Mouse (Mus musculus) limb, embryonic 15.5 days (tissue): ENCODE data around the gene Gck. TPM values are rescaled to one million over a fixed set of nuclear protein-coding genes. Genes with fewer than 3 reads are reported as not detected.

ENCODE experiments used
- ATAC-seq: fragments of 200-750 bp; cut with Nextera tagmentation; 2 replicates; pipeline ENCODE4 v1.8.0; 2017; ENCODE audit warnings: low read depth, moderate TSS enrichment; ENCODE audit not compliant: insufficient number of reproducible peaks, low FRiP score, low TSS enrichment
- H3K27ac ChIP-seq: fragments of 300-500 bp; sonication (generic); 2 replicates; pipeline ENCODE4 v1.5.1; 2015; ENCODE audit warnings: moderate library complexity, mild to moderate bottlenecking, inconsistent platforms
- H3K27me3 ChIP-seq: fragments of 300-500 bp; sonication (generic); 2 replicates; pipeline ENCODE4 v1.6.1; 2015; ENCODE audit warnings: inconsistent platforms
- H3K36me3 ChIP-seq: fragments of 300-500 bp; sonication (generic); 2 replicates; pipeline ENCODE4 v1.6.1; 2015; ENCODE audit warnings: inconsistent platforms
- H3K4me1 ChIP-seq: fragments of 300-500 bp; sonication (generic); 2 replicates; pipeline ENCODE4 v1.6.1; 2015; ENCODE audit warnings: inconsistent platforms
- H3K4me2 ChIP-seq: fragments of 300-500 bp; sonication (generic); 2 replicates; pipeline ENCODE4 v1.6.1; 2015; ENCODE audit warnings: mild to moderate bottlenecking, inconsistent platforms
- H3K4me3 ChIP-seq: fragments of 300-500 bp; sonication (generic); 2 replicates; pipeline ENCODE4 v1.5.1; 2015; ENCODE audit warnings: mild to moderate bottlenecking, inconsistent platforms
- H3K9ac ChIP-seq: fragments of 300-500 bp; sonication (generic); 2 replicates; pipeline ENCODE4 v1.6.1; 2015; ENCODE audit warnings: inconsistent platforms
- H3K9me3 ChIP-seq: fragments of 300-500 bp; sonication (generic); 2 replicates; pipeline ENCODE4 v1.6.1; 2016; ENCODE audit warnings: inconsistent platforms
- WGBS: fragments of 180-500 bp; shearing (Covaris S2); methylation state at CpG from one replicate; pipeline ENCODE4 v1.1.7; 2015; 5-methylcytosine and 5-hydroxymethylcytosine counted together
- polyA plus RNA-seq: library from polyadenylated mRNA; unstranded; fragments of >200 nt; fragmentation: Nextera tagmentation; extraction: Ambion mirVana; gene quantifications from 2 replicates; pipeline ENCODE4 v1.2.1, GENCODE M21; 2015

Gck gene
- polyA plus RNA-seq, 1 experiment from 2014 or later, result 1.3 TPM

DNA sequence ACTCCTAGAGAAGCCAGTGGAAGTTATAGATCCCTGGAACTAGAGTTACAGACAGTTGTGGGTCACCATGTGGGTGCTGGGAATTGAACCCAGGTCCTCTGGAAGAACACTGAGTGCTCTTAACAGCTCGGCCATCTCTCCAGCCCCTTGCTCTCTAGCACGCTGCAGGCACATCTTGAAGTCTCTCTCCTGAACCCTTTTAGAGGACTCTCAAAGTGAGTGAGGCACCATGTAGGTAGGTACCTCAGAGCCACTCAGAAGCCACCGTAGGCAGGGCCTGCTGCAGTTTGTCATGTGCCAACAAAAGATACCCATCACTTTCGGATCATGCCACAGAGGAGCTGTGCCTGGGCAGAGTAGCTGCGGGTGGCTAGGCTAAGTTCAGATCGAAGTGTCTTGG, 45.0 kb downstream of the Gck start:
- no peak for ATAC-seq
- 93% methylated on average over 6 of the region's 6 CpGs for WGBS
- H3K9me3 ChIP-seq, result no peaks in the 10 kb centered on the region

DNA sequence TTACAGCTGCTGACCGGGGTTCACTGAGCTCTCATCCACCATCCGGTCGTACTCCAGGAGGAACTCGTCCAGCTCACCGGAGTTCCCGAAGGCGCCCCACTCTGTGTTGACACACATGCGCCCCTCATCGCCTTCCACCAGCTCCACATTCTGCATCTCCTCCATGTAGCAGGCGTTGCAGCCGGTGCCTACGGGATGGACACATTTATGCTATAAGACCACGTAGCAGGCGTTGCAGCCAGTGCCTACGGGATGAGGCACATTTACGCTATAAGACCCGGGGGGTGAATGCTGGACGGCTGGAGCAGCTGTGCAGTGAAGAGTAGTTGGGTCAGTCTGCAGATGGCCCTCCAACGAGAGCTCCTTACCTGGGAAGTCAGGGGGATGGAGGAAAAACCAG, 45.5 kb downstream of the Gck start:
- H3K36me3 ChIP-seq, result no peaks in the 10 kb centered on the region
- 73% methylated on average over 19 of the region's 19 CpGs for WGBS
- no peaks in the 10 kb centered on the region; the same call in 1 of the 2 replicates for H3K27me3 ChIP-seq
- H3K4me2 ChIP-seq, result no peak overlapping the region
- H3K27ac ChIP-seq, result no peak overlapping the region
- peaks cover 20% of the 10 kb centered on the region for H3K4me1 ChIP-seq
- H3K9ac ChIP-seq, result no peak overlapping the region
- no peaks in the 10 kb centered on the region for H3K9me3 ChIP-seq
- no peak overlapping the region for H3K4me3 ChIP-seq
- no peak for ATAC-seq

More for the DNA sequence above, 45.0 kb downstream of the Gck start:
- Histone ChIP-seq H3K4me3 (no peak overlapping the region), H3K36me3 (no peaks in the 10 kb centered on the region), H3K9ac (no peak overlapping the region), H3K4me1 (peaks cover 20% of the 10 kb centered on the region), H3K27ac (no peak overlapping the region), H3K4me2 (no peak overlapping the region), H3K27me3 (no peaks in the 10 kb centered on the region; the same call in 1 of the 2 replicates)

DNA sequence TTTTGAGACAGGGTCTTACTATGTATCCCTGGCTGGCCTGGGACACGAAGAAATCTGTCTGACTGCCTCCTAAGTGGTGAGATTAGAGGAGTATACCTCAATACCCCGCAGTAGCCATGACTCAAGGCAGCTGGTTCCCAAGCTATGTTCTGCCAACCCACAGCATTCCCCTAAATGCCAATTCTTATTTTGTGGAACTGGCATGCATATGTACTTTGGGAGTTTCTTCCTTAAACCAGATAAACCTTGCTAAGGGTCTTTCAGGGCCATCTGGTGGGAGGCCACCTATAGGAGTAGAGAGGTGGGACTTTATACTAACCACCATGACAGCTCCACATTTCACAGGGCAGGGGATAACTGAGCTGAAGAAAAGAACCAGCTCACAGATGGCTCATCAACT, 46.0 kb downstream of the Gck start:
- Histone ChIP-seq H3K4me1 (peaks cover 20% of the 10 kb centered on the region), H3K9me3 (no peaks in the 10 kb centered on the region), H3K27me3 (no peaks in the 10 kb centered on the region; the same call in 1 of the 2 replicates), H3K4me2 (no peak overlapping the region), H3K4me3 (no peak overlapping the region), H3K36me3 (no peaks in the 10 kb centered on the region), H3K27ac (no peak overlapping the region), H3K9ac (no peak overlapping the region)
- WGBS, result 73% methylated on average over 2 of the region's 2 CpGs
- no peak for ATAC-seq

DNA sequence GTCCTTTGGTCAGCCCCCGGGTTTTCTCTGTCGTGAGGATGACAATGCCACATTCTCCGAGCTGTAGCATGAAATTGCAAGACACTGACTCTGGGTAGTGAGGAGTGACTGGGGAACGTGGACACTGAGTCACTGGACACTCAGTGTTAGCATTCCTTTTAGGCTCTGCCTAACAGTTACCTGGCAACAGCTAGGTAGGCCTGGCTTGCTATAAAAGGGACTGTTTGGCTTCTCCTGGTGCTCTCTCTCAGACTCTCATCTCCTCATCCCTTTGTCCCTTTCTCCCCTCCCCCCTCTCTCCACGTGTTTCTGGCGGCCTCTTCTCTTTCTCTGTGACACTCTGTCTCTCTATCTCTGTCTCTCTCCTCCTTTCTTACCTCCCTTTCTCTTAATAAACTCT, 47.5 kb downstream of the Gck start:
- 12% methylated on average over 6 of the region's 6 CpGs for WGBS
- Histone ChIP-seq H3K27me3 (peaks cover 8% of the 10 kb centered on the region; the same call in 1 of the 2 replicates), H3K9ac (peak overlapping the region; percentile 39), H3K36me3 (no peaks in the 10 kb centered on the region), H3K4me2 (peak overlapping the region; percentile 75), H3K27ac (no peak overlapping the region), H3K4me1 (peaks cover 30% of the 10 kb centered on the region), H3K4me3 (peak overlapping the region; percentile 45), H3K9me3 (no peaks in the 10 kb centered on the region)
- ATAC-seq, result no peak

DNA sequence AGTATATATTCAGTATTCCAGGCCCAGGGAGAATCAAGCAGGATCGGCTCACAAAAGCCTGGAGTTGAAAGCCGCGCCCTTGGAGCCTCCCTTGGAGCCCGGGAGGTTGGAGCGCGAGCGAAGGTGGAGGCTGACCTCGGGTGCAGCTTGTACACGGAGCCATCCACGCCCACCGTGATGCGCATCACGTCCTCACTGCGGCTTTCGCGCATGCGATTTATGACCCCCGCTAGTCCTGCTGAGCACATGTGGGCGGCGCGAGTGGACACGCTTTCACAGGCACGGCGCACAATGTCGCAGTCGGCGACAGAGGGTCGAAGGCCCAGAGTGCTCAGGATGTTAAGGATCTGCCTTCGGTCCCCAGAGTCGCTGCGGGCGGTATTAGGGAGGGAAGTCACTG, 47.9 kb downstream of the Gck start:
- H3K4me1 ChIP-seq, result peaks cover 34% of the 10 kb centered on the region
- peak; percentile 60; the same call in 1 of the 2 replicates for ATAC-seq
- peak overlapping the region; percentile 45 for H3K4me3 ChIP-seq
- 1% methylated on average over 32 of the region's 32 CpGs for WGBS
- H3K27me3 ChIP-seq, result peaks cover 8% of the 10 kb centered on the region; the same call in 1 of the 2 replicates
- H3K4me2 ChIP-seq, result peak overlapping the region; percentile 75
- H3K9ac ChIP-seq, result peak overlapping the region; percentile 39
- H3K36me3 ChIP-seq, result no peaks in the 10 kb centered on the region
- peak overlapping the region; percentile 61 for H3K27ac ChIP-seq
- H3K9me3 ChIP-seq, result no peaks in the 10 kb centered on the region

DNA sequence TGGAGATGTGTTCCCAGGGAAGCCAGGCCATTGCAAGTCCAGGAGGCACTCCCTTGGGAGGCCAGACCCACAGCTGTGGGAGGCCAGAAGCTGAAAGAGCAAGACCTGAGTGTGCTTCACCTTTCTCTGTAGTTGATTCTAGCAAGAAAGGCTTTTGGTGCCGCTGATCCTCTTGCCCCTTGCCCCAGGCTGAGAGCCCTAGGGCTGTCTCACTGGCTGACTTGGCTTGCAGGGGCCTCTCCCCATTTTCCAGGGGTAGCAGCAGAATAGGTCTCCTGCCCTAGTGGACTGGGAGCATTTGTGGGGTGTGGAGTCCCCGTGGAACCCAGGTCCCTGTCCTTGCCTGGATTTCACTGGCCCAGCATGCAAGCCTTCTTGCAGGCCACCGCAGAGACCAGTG, 48.6 kb downstream of the Gck start:
- WGBS, result 34% methylated on average over 3 of the region's 3 CpGs
- H3K9ac ChIP-seq, result no peak overlapping the region; the same call in 1 of the 2 replicates
- no peaks in the 10 kb centered on the region for H3K36me3 ChIP-seq
- H3K27me3 ChIP-seq, result peaks cover 8% of the 10 kb centered on the region; the same call in 1 of the 2 replicates
- H3K9me3 ChIP-seq, result no peaks in the 10 kb centered on the region
- ATAC-seq, result no peak
- H3K4me2 ChIP-seq, result peak overlapping the region; percentile 75
- peaks cover 38% of the 10 kb centered on the region for H3K4me1 ChIP-seq
- H3K27ac ChIP-seq, result peak overlapping the region; percentile 61; the same call in 1 of the 2 replicates
- H3K4me3 ChIP-seq, result peak overlapping the region; percentile 45

DNA sequence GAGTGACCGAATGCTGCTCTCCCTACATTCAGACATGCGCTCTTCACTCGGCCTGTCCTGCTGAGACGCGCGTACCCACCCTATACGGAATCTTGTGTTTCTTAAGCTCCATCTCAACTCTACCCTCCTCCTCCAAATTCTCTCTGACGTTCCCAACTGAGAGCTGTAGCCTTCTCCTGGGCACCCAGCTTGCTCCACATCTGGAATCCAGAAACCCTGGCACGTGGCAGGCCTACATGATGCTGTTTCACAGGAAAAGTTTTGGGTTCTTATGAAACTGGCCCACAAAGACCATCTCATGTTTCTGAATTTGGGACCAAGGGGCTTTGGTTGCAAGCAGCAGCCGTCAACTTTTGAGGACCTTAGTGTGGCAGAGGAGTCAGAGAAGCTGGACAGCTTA, 50.6 kb downstream of the Gck start:
- H3K36me3 ChIP-seq, result no peaks in the 10 kb centered on the region
- no peak overlapping the region for H3K4me2 ChIP-seq
- peaks cover 8% of the 10 kb centered on the region; the same call in 1 of the 2 replicates for H3K27me3 ChIP-seq
- H3K27ac ChIP-seq, result no peak overlapping the region
- no peaks in the 10 kb centered on the region for H3K9me3 ChIP-seq
- H3K9ac ChIP-seq, result no peak overlapping the region
- 83% methylated on average over 10 of the region's 10 CpGs for WGBS
- no peak overlapping the region for H3K4me3 ChIP-seq
- peaks cover 37% of the 10 kb centered on the region for H3K4me1 ChIP-seq
- ATAC-seq, result no peak

DNA sequence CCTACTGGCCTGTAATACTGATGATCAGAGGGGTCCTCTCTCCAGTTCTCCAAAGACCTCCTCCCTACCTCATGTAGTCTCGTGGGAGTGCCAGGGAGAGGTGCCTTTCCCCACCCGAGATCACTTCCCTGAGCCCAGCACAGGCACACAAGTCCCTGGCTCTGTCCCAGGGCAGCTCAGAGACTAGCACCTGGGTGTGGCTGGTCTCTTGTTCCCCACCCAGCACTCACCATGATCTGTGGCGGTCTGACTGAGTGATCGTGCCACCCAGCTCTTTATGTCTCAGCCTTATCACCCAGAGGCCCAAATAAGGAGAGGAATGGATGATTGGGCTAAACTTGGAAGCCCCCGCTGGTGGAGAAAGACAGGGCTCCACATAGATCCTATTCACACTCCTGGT, 51.4 kb downstream of the Gck start, which contains the start of gene Myl7:
TSS of gene Myl7 (minus strand) at position 252 of the 400 bp plus-strand sequence.
- H3K9me3 ChIP-seq, result no peaks in the 10 kb centered on the region
- no peaks in the 10 kb centered on the region for H3K36me3 ChIP-seq
- H3K4me1 ChIP-seq, result peaks cover 34% of the 10 kb centered on the region
- no peak for ATAC-seq
- H3K4me2 ChIP-seq, result peak within 1 kb of the TSS; percentile 20; the same call in 1 of the 2 replicates
- 62% methylated on average over 5 of the region's 5 CpGs for WGBS
- H3K27ac ChIP-seq, result no peak within 1 kb of the TSS
- H3K27me3 ChIP-seq, result peaks cover 8% of the 10 kb centered on the region; the same call in 1 of the 2 replicates
- H3K4me3 ChIP-seq, result no peak within 1 kb of the TSS
- H3K9ac ChIP-seq, result no peak within 1 kb of the TSS

DNA sequence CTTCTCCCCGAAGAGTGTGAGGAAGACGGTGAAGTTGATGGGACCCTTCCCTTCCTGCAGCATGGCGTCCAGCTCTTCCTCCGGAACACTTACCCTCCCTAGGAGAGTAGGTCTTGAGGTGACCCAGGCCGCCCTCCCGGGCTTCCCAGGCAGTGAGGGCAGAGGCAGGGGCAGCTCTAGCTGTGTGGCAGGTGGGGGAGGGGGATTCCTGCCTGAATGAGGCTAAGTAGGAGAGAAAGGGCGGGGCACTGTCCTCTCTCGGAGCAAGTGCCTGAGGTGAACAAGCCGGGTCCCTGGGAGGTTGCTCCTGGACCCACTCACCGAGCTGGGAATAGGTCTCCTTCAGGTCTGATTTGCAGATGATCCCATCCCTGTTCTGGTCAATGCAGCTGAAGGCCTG, 52.0 kb downstream of the Gck start:
- H3K4me3 ChIP-seq, result no peak overlapping the region
- no peak overlapping the region for H3K9ac ChIP-seq
- H3K27me3 ChIP-seq, result peaks cover 8% of the 10 kb centered on the region; the same call in 1 of the 2 replicates
- H3K4me1 ChIP-seq, result peaks cover 35% of the 10 kb centered on the region
- no peak for ATAC-seq
- no peak overlapping the region for H3K27ac ChIP-seq
- H3K4me2 ChIP-seq, result peak overlapping the region; percentile 20; the same call in 1 of the 2 replicates
- no peaks in the 10 kb centered on the region for H3K9me3 ChIP-seq
- H3K36me3 ChIP-seq, result no peaks in the 10 kb centered on the region
- 30% methylated on average over 10 of the region's 10 CpGs for WGBS

DNA sequence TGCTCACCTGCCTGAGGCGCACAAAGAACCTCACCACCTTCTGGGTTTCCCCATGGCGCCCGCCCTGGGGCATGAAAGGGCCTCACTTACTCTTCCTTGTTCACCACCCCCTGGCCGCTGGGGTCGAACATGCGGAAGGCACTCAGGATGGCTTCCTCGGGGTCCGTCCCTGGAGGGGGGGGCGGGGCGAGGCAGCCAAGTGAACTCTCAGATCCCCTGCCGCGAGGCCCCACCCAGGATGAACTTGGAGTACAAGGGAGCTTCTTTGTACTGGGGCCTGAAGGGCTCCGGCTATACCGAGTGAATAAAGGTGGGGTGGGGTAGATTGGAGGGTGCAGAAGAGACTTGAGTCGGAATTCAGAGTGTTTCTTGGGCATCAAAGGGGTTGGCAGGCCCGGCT, 52.7 kb downstream of the Gck start:
- peaks cover 8% of the 10 kb centered on the region; the same call in 1 of the 2 replicates for H3K27me3 ChIP-seq
- no peak for ATAC-seq
- peaks cover 37% of the 10 kb centered on the region for H3K4me1 ChIP-seq
- H3K36me3 ChIP-seq, result no peaks in the 10 kb centered on the region
- no peaks in the 10 kb centered on the region for H3K9me3 ChIP-seq
- no peak overlapping the region for H3K27ac ChIP-seq
- no peak overlapping the region for H3K9ac ChIP-seq
- no peak overlapping the region for H3K4me3 ChIP-seq
- WGBS, result 20% methylated on average over 16 of the region's 16 CpGs
- no peak overlapping the region for H3K4me2 ChIP-seq

DNA sequence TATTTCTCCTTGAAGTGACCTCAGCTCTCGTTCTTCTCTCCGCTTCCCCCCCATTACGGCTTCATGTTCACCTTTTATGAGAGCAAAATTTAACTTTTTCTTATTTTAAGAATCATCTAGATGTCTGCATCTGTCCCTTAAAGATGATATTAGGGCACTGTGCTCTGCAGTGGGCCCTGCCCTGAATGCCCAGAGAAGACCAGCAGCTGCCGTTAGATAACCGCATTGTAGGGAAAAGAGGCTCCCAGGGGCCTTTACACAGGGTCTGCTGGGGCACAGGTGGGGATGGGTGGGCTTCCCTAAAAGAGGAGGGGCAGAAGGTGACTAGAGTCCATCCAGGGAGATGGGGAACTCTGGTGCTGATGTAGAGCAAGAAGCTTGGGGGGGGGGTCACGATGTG, 56.1 kb downstream of the Gck start:
- Histone ChIP-seq H3K27ac (no peak overlapping the region), H3K9me3 (no peaks in the 10 kb centered on the region), H3K4me3 (no peak overlapping the region), H3K9ac (no peak overlapping the region), H3K27me3 (peaks cover 8% of the 10 kb centered on the region; the same call in 1 of the 2 replicates), H3K4me1 (peaks cover 41% of the 10 kb centered on the region), H3K4me2 (no peak overlapping the region), H3K36me3 (no peaks in the 10 kb centered on the region)
- WGBS, result 68% methylated on average over 6 of the region's 6 CpGs
- no peak for ATAC-seq

DNA sequence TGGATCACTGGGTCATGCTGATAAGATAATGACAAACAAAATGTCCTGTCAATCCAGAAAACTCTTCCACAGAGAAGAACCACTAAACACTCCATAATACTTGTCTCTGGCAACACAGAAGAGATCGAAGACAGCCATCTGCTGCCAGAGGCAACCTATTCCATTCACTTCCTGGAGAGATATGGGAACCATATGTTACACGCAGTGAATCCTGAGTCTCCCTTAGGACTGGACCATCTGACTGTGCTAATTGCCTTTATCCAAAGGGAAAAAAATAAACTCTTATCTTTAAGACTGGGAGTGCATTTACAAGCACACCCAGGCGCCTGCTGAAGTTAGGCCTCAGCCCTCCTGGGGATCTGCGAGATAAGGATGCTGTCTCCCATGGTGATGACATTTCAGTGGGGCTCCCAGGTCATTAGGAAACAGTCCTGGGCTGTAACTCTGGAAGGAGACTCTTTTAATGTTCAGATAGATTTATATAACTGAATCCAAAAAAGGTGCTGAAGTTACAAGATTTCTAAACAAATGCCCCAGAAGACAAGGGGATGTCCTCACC, 57.0 kb downstream of the Gck start:
- peaks cover 39% of the 10 kb centered on the region for H3K4me1 ChIP-seq

More for the DNA sequence above, 57.0 kb downstream of the Gck start:
- no peak overlapping the region for H3K27ac ChIP-seq
- no peaks in the 10 kb centered on the region for H3K9me3 ChIP-seq
- H3K36me3 ChIP-seq, result no peaks in the 10 kb centered on the region
- no peak overlapping the region for H3K4me2 ChIP-seq
- H3K27me3 ChIP-seq, result peaks cover 5% of the 10 kb centered on the region; the same call in 1 of the 2 replicates
- 40% methylated on average over 4 of the region's 4 CpGs for WGBS
- no peak for ATAC-seq
- H3K4me3 ChIP-seq, result no peak overlapping the region
- no peak overlapping the region for H3K9ac ChIP-seq
